Mouse (Mus musculus) lung, postnatal 25 days (tissue): ENCODE measurements around the gene Lypd8.
"Not testable (repeated sequence)": the region's sequence is repeated elsewhere in the genome, so short reads cannot be mapped to it uniquely, and the experiment has no call there.

Experiments used
- DNase-seq: peaks from one replicate; pipeline ENCODE4 v3.0.0; 2022; ENCODE audit warnings: low spot score

Lypd8 gene

DNA sequence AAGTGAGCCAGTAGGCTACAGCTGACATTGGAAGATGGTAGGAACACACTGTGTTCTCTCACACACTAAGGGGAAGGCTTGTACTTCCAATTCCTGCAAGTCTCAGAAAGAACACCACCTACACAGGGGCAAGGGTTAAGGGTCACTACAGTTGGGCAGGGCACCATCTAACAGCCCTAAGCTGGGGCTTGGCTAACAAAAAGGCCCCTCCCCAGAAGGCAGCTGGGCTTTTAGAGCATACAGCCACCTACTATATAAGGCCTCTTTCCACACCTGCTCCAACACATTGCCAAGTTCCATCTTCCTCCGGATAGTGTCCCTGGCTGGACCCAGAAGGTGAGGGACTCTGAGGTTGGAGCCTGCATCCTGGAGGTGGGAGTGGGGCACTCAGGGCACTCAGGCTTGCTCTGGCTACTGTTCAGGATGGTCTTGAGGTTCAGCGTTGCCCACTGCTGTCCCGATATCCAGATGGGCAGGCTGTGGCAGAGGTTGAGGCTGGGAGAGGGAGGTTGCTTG lies at the start of gene Lypd8:
Lypd8 (plus strand) TSS at position 281 of the 516 bp plus-strand sequence.
- no peak for DNase-seq

DNA sequence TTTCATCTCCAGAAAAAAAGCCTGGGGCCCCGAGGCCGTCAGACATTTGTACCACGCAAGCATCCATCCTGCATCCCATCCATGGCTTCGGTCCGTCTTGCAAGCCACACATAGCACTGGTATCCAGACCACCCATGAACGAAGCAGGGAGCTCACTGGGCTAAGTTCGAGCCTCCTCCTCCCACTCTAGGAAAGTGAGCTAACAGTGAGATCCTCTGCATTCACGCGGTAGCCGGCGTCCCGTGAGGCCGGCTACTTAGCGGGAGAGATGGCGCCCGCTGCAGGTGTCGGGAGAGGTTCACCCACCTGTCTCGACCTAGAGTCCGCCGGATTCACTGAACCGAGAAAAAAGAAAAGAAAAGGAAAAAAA lies 49.0 kb upstream of the Lypd8 start:
- DNase-seq: no peak

DNA sequence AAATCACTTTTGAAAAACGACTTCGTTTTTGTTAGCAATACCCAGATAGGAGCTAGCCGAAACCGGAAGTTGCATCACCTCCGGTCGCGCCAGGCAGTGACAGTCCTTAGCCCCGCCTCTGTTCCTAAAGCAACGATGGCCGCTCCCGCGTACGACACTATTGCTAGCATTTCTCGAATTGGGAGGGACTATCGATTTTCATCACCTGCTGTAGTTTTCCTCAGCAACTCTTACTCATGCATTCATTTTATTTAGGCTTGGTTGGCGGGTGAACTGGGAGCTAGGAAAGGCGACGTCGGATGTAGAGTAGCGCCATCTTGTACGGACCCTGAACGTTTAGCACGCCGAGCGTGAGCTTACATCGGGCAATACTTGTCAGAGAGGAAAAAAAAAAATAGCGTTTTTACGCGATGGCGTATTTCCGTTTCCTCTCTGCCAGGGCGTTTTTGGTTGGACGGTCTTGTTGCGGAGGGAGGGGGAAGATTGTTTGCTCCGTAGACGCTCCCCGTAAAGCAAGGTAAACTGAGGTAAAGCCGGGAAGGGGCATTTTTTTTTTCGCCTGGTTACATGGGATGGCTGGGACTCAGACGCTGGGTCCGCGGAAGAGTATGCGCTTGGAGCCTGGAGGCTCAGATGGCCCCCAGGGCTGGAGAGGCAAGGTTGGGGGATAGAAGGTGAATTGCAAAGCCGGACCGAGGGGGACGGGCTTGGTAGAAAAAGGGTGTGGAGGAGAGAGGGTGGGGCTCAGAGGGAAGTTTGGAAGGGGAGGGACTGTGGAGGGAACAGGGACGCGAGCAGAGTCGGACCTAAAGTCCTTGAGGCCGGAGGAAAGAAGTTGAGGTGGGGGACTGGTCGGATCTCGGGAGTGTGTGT lies 48.3 kb upstream of the Lypd8 start, which contains the start of the genes Zfp672 and Sh3bp5l:
Zfp672 (minus strand) TSS at position 64 of the 873 bp plus-strand sequence.
Sh3bp5l (plus strand) TSS at position 449 of the 873 bp plus-strand sequence.
- DNase-seq: peak; percentile 96

DNA sequence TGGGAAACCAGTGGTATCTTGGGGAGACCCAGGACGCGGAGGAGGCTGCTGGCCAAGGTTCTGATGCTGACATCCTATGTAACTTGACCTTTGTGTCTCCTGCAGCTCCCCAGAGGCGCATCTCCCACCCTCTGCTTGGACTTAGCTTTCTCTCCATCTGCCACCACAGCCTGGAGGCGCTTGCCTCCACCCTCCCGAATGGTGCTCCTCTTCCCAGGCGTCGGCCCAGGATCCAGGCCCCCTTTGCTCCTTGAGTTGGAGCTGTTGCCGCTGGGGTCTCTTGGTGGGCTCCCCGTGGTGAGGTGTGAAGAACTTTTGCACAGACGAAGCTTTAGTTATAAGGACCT lies 47.7 kb upstream of the Lypd8 start:
- DNase-seq: no peak

DNA sequence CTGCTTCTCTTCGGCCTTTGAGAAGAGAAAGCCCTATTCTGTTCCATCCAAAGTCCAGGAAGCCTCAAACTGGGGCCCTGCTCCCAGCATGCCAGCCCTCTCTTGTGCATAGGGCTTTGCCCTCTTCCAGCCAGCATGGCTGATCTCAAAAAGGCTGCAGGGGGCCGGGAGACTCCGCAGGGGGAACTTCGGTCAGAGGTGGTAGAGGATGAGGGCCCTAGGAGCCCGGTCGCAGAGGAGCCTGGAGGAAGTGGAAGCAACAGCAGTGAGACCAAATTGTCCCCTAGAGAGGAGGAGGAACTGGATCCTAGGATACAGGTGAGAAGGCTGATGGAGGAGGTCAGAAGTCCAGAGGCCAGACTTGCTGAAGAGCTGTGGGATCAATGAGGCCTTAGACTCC lies 47.3 kb upstream of the Lypd8 start:
- DNase-seq: no peak

DNA sequence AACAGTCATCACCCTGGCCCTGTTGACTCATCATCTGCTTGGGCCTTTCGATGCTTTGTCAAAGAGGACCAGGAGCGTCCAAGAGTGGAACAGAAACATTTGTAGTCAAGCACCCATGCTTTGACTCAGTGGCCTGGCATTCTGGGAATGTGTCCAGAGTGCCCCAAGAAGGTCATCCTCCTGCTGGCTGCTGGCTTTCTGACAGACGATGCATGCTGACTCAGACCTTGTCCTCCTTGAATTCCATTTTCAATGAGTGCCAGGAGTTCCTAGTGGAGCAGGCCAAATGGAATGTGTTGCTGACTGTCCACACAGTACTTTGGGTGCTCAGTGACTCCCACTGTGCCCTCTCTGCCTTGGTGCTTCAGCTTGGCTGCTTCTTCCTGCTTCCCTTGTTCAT lies 44.1 kb upstream of the Lypd8 start:
- peak; percentile 49 for DNase-seq

DNA sequence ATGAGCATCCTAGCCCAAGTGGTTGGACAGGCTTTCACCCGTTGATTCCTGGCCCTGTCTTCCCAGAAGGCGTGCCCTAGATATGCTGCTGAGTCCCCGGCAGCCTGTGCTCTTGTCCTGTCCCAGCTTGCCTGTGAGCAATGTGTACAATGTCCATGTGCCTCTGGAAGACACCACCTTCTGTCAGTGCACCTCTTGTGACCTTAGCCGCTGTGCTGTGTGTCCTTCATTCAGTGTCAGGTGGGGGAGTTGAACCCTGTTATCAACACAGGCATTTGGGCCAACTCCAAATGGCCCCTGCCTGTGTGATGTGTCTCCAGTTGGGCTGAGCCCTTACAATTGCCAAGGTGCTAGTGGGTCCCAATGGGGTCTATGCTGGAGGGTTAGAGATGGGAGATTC lies 32.1 kb upstream of the Lypd8 start:
- DNase-seq: no peak

DNA sequence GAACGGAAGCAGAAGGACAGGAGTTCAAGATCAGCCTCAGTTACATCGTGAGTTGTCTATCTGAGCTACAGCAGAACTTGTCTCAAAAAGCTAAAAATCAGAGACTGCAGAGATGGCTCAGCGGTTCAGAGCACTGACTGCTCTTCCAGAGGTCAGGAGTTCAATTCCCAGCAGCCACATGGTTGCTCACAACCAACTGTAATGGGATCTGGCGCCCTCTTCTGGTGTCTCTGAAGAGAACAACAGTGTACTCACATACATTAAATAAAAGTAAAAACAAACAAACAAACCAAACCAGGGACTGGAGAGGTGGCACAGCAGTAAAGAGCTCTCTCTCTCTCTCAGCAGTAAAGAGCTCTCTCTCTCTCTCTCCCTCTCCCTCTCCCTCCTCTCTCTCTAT lies 28.2 kb upstream of the Lypd8 start:
- no peak for DNase-seq

DNA sequence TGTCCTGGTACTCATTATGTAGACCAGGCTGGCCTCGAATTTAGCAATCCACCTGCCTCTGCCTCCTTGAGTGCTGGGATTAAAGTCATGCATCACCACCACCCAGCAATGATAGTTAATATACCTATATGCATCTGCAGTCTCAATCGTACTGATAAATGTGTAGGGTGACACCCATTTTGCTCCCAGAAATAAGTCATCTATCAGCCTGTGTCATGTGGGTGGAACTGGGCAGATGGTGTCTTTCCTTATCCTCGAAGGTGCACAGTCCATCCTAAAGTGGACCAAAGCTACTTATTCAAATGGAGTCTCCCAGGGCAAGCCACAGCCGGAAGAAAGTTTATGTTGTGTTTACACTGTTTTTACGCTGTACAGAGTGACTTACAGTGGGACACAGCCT lies 27.7 kb upstream of the Lypd8 start:
- no peak for DNase-seq

DNA sequence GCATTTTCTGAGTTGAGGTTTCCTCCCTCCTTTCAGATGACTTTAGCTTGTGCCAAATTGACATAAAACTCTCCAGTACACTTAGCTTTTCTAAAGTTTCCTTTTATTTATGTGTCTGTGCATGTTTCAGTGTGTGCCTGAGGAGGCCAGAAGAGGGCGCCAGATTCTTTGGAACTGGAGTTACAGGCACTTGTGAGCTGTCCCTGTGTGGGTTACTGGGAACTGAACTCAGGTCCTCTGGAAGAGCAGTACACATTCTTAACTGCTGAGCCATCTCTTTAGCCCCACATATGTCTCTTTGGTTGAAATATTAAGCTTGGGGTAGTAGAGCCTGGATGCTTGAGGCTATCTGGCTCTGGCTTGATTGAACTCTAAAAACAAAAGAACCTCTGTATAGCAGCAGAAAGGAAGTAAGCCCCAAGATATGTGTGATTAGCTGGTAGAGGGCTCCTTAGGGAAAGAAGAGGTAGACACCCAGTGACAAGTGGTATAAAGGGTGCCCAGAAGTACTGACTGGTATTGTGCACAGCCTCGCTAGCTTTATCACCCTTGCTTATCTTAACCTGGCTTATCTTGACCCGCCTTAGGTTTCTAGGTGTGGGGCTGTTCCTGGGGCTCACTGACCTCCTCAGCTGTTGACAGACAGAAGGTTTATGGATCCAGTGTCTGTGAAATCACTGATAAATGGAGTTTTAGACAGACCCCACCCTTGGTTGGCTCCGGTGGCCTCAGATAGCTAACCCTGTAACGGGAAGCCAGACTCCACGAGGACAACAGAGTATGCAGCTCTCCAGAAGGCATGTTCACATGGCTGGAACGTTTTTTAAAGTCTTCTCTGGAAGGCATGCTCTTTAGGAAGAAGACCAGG lies 25.9 kb upstream of the Lypd8 start:
- DNase-seq: no peak

DNA sequence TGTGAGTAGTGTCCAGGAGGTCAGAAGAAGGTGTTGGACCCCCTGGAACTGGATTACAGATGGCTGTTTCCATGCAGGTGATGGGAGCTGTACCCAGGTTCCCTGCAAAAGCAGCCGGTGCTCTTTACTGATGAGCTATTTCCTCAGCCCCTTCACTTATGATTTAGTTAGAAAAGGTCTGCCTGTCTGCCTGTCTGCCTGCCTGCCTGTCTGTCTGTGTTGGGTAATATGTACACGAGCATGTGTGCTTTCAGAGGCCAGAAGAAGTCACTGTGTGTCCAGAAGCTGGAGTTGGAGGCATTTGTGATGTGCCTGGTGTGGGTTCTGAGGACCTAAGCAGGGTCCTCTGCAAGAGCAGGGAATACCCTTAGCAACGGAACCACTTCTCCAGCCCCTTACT lies 25.1 kb upstream of the Lypd8 start:
- no peak for DNase-seq

DNA sequence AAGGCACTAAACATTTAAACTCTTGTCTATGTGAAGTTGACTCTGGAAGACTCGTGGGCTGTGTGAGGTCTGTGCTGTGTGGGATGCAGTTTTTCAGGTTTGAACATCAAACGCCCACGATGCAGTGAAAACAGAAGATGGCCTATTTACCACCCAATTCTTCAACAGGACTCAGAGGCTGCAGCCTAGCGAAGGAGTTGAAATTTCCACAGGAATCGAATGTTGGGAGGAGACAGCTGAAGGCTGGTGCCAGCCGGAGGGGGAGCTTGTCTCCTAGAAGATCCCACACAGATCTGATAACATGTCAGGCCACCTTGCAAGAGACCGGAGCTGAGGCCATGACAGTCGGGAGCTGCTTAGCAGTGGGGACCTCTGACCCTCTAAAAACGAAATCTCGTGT lies 24.4 kb upstream of the Lypd8 start:
- no peak for DNase-seq

DNA sequence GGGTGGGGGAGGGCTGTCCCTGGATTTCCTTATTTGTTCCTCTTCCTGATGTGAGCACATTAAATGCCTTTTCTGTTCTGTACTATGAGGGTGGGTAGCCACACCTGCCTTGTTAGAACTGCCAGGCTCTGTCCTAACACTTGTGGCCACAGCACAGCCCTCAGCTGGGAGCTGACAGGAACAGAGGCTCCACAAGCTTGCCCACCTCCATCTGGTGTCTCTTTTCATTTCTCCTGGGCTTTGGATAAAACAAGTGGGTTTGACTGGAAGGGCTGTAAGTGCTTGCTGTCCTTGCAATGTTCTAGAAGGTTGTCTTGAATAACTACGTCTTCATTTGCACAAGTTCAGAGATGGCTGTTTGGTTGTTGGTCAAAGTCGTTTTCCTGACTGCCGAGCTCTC lies 23.9 kb upstream of the Lypd8 start:
- DNase-seq: no peak

DNA sequence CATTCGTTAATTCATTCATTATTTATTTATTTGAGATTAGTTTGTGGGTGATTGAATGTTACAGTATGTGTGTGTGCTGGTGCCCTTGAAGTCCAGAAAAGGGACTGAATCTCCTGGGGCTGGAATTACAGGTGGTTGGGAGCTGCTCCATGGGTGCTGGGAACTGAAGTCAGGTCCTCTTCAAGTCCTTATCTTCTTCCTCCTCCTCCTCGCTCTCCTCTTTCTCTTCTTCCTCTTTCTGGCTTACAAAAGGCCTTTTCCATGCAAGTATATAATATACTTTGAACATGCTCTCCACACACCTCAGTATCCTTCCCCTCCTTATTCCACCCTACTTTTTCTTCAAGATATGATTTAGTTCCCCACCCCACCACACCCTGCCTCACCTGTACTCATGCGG lies 21.8 kb upstream of the Lypd8 start:
- DNase-seq: no peak

DNA sequence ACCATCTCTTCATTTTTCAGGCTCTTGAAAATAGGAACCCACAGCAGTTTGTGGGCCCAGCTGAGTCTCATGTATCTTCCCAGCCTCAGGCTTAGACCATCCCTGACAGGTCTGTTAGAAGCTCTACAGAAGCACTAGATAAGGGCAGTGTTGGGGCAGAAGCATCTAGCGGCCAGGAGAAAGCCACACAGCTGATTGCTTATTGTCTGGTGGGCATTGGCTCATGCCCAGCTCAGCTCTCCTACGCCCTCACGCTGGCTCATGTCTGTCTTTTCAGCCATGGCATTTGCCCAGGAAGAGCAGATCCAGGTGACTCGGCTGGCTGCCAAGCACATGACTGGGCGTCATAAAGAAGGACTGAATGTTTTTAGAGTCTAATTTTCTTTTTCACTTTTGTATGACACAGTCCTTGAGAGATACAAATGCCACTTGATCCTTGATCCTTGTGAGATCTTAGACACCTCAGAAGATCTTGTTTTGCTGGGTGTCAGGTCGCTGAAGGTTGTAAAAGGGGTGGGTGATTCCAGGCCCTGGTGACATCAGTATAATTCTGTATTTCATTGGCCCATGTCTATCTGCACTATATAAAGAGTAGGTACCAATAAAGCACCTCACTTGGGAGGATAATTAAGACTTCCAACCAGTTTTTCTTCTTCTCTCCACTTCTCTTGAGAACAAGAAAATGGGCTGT lies 20.9 kb upstream of the Lypd8 start:
- no peak for DNase-seq

DNA sequence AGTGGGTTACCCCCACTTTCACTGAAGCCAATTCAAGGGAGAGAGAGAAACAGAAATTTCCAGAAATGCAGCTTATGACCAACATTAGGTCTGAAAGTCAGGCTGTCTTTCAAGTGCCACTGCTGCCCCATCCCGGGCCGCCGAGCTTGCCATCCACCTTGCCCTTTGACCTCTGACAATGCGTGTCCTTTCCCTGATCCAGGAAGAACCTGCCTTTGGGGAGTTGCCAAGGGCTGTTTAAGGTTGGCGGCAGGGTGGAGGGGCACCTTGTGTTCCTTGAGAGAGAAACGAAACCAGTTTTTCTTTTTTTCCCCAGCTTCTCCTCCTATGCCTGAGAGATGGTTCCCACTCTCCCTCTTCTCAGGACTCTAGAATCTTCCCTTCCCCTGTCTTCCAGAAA lies 16.3 kb upstream of the Lypd8 start:
- DNase-seq: not testable (repeated sequence)

DNA sequence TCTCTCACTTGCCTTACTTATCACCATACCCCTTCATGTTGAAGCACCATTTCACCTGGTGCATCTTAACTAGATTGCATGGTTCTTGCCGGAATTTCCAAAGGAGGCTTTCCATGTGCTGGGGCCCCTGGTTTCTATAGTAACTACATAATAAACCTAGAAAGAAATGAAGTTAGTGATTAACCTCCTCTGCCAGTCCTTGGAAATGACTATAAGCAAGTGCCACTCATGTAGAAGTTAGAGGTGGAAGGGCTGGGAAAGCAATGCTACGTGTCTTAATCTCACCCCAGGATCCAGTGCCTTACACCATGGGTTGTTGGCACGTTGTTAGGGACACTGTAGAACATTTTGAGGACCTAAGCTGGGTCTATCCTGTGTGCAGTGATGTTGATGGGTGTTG lies 14.4 kb upstream of the Lypd8 start:
- no peak for DNase-seq

DNA sequence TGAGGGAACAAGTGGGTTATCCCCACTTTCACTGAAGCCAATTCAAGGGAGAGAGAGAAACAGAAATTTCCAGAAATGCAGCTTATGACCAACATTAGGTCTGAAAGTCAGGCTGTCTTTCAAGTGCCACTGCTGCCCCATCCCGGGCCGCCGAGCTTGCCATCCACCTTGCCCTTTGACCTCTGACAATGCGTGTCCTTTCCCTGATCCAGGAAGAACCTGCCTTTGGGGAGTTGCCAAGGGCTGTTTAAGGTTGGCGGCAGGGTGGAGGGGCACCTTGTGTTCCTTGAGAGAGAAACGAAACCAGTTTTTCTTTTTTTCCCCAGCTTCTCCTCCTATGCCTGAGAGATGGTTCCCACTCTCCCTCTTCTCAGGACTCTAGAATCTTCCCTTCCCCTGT lies 12.7 kb upstream of the Lypd8 start:
- not testable (repeated sequence) for DNase-seq

DNA sequence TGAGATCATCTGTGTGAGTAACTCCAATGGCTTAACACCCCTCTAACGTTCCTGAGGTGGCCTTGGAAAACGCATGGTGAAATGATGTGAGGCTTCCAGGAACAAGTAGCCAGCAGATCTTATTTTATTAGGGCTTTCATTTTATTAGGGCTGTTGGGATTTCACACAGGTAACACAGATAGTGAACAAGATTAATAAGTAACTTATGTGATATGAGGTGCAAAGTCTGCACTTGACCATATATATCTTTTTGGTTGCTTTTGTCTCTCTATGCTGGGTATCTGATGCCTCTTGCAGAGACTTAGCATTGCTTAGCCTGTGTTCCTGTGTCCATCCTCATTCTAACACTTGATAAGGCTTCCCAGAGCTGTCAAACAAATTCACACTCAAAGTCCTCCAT lies 1.6 kb upstream of the Lypd8 start:
- no peak for DNase-seq

DNA sequence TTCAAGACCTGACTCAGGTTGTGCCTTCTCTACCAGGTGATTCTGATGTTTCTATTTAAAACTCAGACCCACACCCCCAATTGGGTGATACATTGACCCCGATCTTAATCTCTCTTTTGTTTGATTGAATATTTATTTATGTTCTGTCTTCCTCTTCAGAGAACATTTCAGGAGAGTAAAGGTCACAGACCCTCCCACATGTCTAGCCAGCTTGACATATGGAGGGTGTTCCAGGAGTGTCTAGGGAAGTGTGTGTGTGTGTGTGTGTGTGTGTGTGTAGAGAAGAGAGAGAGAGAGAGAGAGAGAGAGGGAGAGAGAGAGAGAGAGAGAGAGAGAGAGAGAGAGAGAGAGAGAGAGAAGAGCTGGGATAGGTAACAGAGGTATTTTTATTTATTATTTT lies 1.2 kb upstream of the Lypd8 start:
- DNase-seq: no peak

DNA sequence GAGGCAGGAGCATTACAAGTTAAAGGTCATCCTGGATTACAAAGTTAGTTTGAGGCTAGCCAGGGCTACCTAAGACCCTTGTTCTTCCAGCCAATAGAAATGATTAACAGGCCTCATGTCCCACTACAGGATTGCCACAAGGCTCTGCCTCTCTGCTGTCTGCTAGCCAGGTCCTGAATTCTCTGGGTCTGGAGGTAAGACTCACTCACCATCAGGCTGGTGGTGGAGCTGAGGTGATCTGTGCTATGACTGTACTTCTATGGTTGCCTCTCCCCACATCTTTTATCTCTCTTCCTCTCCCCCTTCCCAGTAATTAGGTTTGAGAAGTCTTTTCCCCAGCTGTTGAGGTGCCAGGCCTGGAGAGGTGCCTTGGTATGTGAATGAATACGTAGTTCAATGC lies 673 bp downstream of the Lypd8 start:
- no peak for DNase-seq

DNA sequence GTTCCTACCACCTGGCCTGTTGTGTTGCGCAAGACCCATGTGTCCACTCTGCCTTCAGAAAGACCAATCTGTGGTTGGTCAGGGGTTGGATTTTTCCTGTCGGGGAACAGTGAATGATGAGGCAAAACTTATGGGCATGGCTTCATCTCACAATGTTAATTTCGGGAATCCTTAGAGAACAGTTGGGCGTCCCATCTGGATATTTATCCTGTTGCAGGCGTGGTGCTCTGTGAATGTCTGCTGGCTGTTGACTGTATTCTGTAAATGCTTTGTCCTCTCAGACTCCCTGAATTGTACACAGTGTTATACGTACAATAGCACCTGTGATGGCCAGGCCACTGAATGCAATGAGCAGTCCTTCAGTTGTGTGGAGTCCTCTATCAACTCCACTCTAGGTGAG lies 3.6 kb downstream of the Lypd8 start:
- DNase-seq: no peak
